Comparison of ENCODE assay signal across 10 mouse cellular contexts in the genomic region with DNA sequence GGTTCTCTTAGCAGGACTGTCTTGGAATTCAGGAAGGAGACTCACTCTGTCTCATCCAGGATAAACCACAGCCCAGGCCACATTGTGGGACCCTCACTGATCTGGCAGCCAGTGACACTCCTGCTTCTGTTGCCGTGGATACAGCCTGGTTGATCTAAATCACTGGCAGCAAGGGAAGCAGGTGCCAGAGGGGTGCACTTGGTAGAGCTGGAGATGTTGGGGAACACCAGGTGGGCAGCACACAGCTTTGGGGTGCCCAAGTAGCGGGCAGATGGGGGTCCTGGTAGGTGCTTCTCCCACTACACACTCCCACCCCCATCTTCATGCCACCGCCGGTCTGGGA. TPM values are rescaled to one million over a fixed set of nuclear protein-coding genes. Genes with fewer than 3 reads are reported as not detected.
DNase-seq lines count a peak whose midpoint lies in the region; ATAC-seq and TF ChIP-seq lines count a peak whose summit lies in the region.
"Had no signal": no experiment of that assay in that cellular context is flagged by ENCODE, and none has a peak within 500 bp of the region (broad histone marks: within the 10 kb centered on the region; RNA-seq: fewer than 3 reads in every experiment).

No protein-coding gene starts in this region.

- H3K4me1 ChIP-seq in heart, embryonic 12.5 days (replicated peaks), result peaks cover 14% of the 10 kb centered on the region
- no peaks in the 10 kb centered on the region for H3K4me1 ChIP-seq in ES-E14 (ENCODE audit: control insufficient read depth in 2 of 2, insufficient read depth in 2 of 2, low read length in 2 of 2, poor library complexity in 1 of 2)
- 0 out of 2 replicates have a peak, but pooled peaks cover 4% of the 10 kb centered on the region for H3K4me1 ChIP-seq in forebrain, embryonic 14.5 days (ENCODE audit: control insufficient read depth, insufficient read depth, low read length)

- 15% methylated on average over 3 of the region's 4 CpGs for WGBS in heart, embryonic 12.5 days
- WGBS in forebrain, embryonic 14.5 days, result 29% methylated on average over 4 of the region's 4 CpGs

- peak overlapping the region; percentile 74 for H3K4me2 ChIP-seq in heart, embryonic 12.5 days
- peak overlapping the region; percentile 56 for H3K4me2 ChIP-seq in forebrain, embryonic 14.5 days (ENCODE audit: low read length)

- intact Hi-C loops in heart, postnatal 10 days (cut with DNase I), result no loop called here

- peak overlapping the region; percentile 67 for H3K4me3 ChIP-seq in heart, embryonic 12.5 days
- H3K4me3 ChIP-seq in ES-E14 (ENCODE audit: insufficient read depth in 1 of 2, low read depth in 1 of 2, low read length in 2 of 2, poor library complexity in 1 of 2, severe bottlenecking in 1 of 2), result peak overlapping the region; percentile 56 to 76
- H3K4me3 ChIP-seq in forebrain, embryonic 14.5 days (ENCODE audit: low read depth, low read length), result peak overlapping the region; percentile 52

- no peak for DNase-seq in heart, postnatal 10 days
- no peak for DNase-seq in ES-E14 (ENCODE audit: low read depth, low spot score)
- DNase-seq in forebrain, embryonic 14.5 days (ENCODE audit: low spot score), result peak; percentile 42
- peak; percentile 10 for DNase-seq in mesoderm, embryonic 11.5 days (ENCODE audit: low read depth, low spot score)
- no peak for DNase-seq in thymus, postnatal 36 days
- DNase-seq in yolk sac, embryonic 10.5 days (ENCODE audit: low spot score), result no peak

- no peak overlapping the region for H3K27ac ChIP-seq in heart, embryonic 12.5 days (ENCODE audit: poor library complexity, severe bottlenecking)
- H3K27ac ChIP-seq in ES-E14 (ENCODE audit: insufficient read depth, low read depth, low read length, poor library complexity, severe bottlenecking), result no peak overlapping the region
- H3K27ac ChIP-seq in forebrain, embryonic 14.5 days (ENCODE audit: low read depth, low read length), result peak overlapping the region; percentile 65

- no peaks in the 10 kb centered on the region for H3K9me3 ChIP-seq in heart, embryonic 12.5 days (replicated peaks)
- no peaks in the 10 kb centered on the region for H3K9me3 ChIP-seq in ES-E14 (ENCODE audit: control insufficient read depth, insufficient read depth, low read depth, low read length)
- no peaks in the 10 kb centered on the region for H3K9me3 ChIP-seq in forebrain, embryonic 14.5 days (replicated peaks; ENCODE audit: control insufficient read depth, low read length)

- H3K36me3 ChIP-seq in heart, embryonic 12.5 days, result no peaks in the 10 kb centered on the region
- no peaks in the 10 kb centered on the region for H3K36me3 ChIP-seq in ES-E14 (ENCODE audit: control insufficient read depth, insufficient read depth, low read length, poor library complexity, severe bottlenecking)
- H3K36me3 ChIP-seq in forebrain, embryonic 14.5 days (ENCODE audit: control insufficient read depth, insufficient read depth, low read length), result no peaks in the 10 kb centered on the region

- in situ Hi-C loops in ES-E14 (cut with MboI; ENCODE audit: low sequenced_read_pairs in 2 of 2, unreplicated experiment in 2 of 2), result no loop called here

- H3K27me3 ChIP-seq in heart, embryonic 12.5 days (replicated peaks), result peaks cover 33% of the 10 kb centered on the region
- H3K27me3 ChIP-seq in forebrain, embryonic 14.5 days (replicated peaks; ENCODE audit: control insufficient read depth, insufficient read depth, low read length), result peaks cover 9% of the 10 kb centered on the region; the same call in 1 of the 2 replicates

- ATAC-seq in heart, embryonic 12.5 days (ENCODE audit: insufficient number of reproducible peaks, low FRiP score), result 0 out of 2 replicates have a peak, but pooled peaks have one; percentile 12
- ATAC-seq in forebrain, embryonic 14.5 days, result peak; percentile 35; the same call in 1 of the 2 replicates
- no peak for ATAC-seq in frontal cortex, adult (ENCODE audit: low TSS enrichment)

- H3K9ac ChIP-seq in heart, embryonic 12.5 days, result peak overlapping the region; percentile 68
- H3K9ac ChIP-seq in ES-E14 (ENCODE audit: insufficient read depth, low read depth, low read length, poor library complexity, severe bottlenecking), result peak overlapping the region; percentile 72
- peak overlapping the region; percentile 75 for H3K9ac ChIP-seq in forebrain, embryonic 14.5 days (ENCODE audit: low read length)

TF ChIP-seq in ES-E14, 5 proteins besides CTCF, POLR2A, EP300 and RAD21:
- TF ChIP-seq MAFK (IDR thresholded peaks at IDR 0.05; ENCODE audit: insufficient read depth, low read depth, low read length) (no peak), CHD2 (IDR thresholded peaks at IDR 0.05; ENCODE audit: low read depth, low read length) (no peak), ZNF384 (IDR thresholded peaks at IDR 0.05; ENCODE audit: low read depth, low read length) (no peak), HCFC1 (IDR thresholded peaks at IDR 0.05; ENCODE audit: borderline replicate concordance, insufficient read depth, low read length) (no peak), ZC3H11A (IDR thresholded peaks at IDR 0.05; ENCODE audit: borderline replicate concordance, low read depth, low read length) (no peak)

RNA-seq across cellular contexts. Expression of a gene that starts 0.5 kb away (rescaled TPM):
- 2.9 and 3.4 TPM in 2 replicates for polyA plus RNA-seq in heart, embryonic 12.5 days (2016; fragmentation: Nextera tagmentation; extraction: Ambion mirVana)
- 1 to 10 TPM; 2.3 to 2.4 TPM for total RNA-seq in heart, postnatal 10 days (2021)
- 2.2 and 3.0 TPM in 2 replicates for total RNA-seq in ES-E14 (2012; rRNA removed)
- polyA plus RNA-seq in forebrain, embryonic 14.5 days (2014; fragmentation: Nextera tagmentation; extraction: Ambion mirVana), result 7.3 and 8.7 TPM in 2 replicates
- total RNA-seq: hematopoietic stem cell, adult 5-6 weeks; MEL had no signal

RNA-seq across cellular contexts. Expression of a gene that starts 25.8 kb away (rescaled TPM):
- polyA plus RNA-seq in heart, embryonic 12.5 days (2016; fragmentation: Nextera tagmentation; extraction: Ambion mirVana), result 19.5 and 22.3 TPM in 2 replicates
- 10 to 100 TPM; 12.6 to 14.2 TPM for total RNA-seq in heart, postnatal 10 days (2021)
- total RNA-seq in ES-E14 (2012; rRNA removed), result 28.7 and 35.9 TPM in 2 replicates
- polyA plus RNA-seq in forebrain, embryonic 14.5 days (2014; fragmentation: Nextera tagmentation; extraction: Ambion mirVana), result 26.0 and 33.7 TPM in 2 replicates

RNA-seq across cellular contexts. Expression of a gene that starts 40.7 kb away (rescaled TPM):
- polyA plus RNA-seq in heart, embryonic 12.5 days (2016; fragmentation: Nextera tagmentation; extraction: Ambion mirVana), result 8.8 and 10.9 TPM in 2 replicates
- total RNA-seq in heart, postnatal 10 days (2021), result 1 to 10 TPM; 3.1 to 3.6 TPM
- total RNA-seq in ES-E14 (2012; rRNA removed), result 3.7 and 3.9 TPM in 2 replicates
- polyA plus RNA-seq in forebrain, embryonic 14.5 days (2014; fragmentation: Nextera tagmentation; extraction: Ambion mirVana), result 25.4 and 29.9 TPM in 2 replicates

Comparison
In these comparisons a context has a peak if more than half of its experiments do, and no peak if none do; other contexts are left out.
1. DNase-seq: peak in forebrain, embryonic 14.5 days (single experiment) and mesoderm, embryonic 11.5 days (single experiment); none in heart, postnatal 10 days (0 of 2), ES-E14 (single experiment), thymus, postnatal 36 days (0 of 2) and yolk sac, embryonic 10.5 days (single experiment).
2. Peak in every context shown above with its lines, with median percentiles within 50 percentile points of each other: H3K4me3 ChIP-seq and H3K9ac ChIP-seq.